Mouse (Mus musculus) testis, adult 2 months (tissue): ENCODE results near the gene Usp21. TPM values are rescaled to one million over a fixed set of nuclear protein-coding genes. Genes with fewer than 3 reads are reported as not detected.
"Not testable (repeated sequence)": the region's sequence is repeated elsewhere in the genome, so short reads cannot be mapped to it uniquely, and the experiment has no call there.

Source experiments
- H3K27ac ChIP-seq: fragments of 200-500 bp; 2 replicates; pipeline ENCODE4 v1.5.1; 2012; ENCODE audit warnings: low read depth, low read length; ENCODE audit not compliant: control insufficient read depth, insufficient read depth
- H3K27me3 ChIP-seq: fragments of 200-500 bp; 2 replicates; pipeline ENCODE4 v1.6.1; 2012; ENCODE audit warnings: mild to moderate bottlenecking, low read length, moderate library complexity; ENCODE audit not compliant: control insufficient read depth, insufficient read depth
- H3K36me3 ChIP-seq: fragments of 200-500 bp; 2 replicates; pipeline ENCODE4 v1.6.1; 2012; ENCODE audit warnings: mild to moderate bottlenecking, low read length; ENCODE audit not compliant: control insufficient read depth, insufficient read depth
- H3K4me1 ChIP-seq: fragments of 200-500 bp; 2 replicates; pipeline ENCODE4 v1.6.1; 2012; ENCODE audit warnings: low read length; ENCODE audit not compliant: control insufficient read depth, insufficient read depth
- H3K4me3 ChIP-seq: fragments of 200-500 bp; 2 replicates; pipeline ENCODE4 v1.5.1; 2012; ENCODE audit warnings: low read depth, mild to moderate bottlenecking, low read length, moderate library complexity, mixed read lengths; ENCODE audit not compliant: control insufficient read depth
- CTCF ChIP-seq: fragments of 200-500 bp; IDR thresholded peaks from 2 replicates; pipeline ENCODE4 v1.5.1; 2012; ENCODE audit warnings: low read depth, mild to moderate bottlenecking, inconsistent platforms, low read length, moderate library complexity; ENCODE audit not compliant: control insufficient read depth, insufficient read depth, insufficient replicate concordance
- POLR2A ChIP-seq: fragments of 200-500 bp; IDR thresholded peaks from 2 replicates; pipeline ENCODE4 v1.6.1; 2012; ENCODE audit warnings: low read depth, mild to moderate bottlenecking, inconsistent platforms, low read length, moderate library complexity; ENCODE audit not compliant: control insufficient read depth
- polyA plus RNA-seq: library from polyadenylated mRNA; depleted of rRNA; stranded (reverse); fragments of >200 nt; gene quantifications from 2 replicates; pipeline ENCODE4 v1.2.3, GENCODE M21; 2012

Gene Usp21
- polyA plus RNA-seq, 1 experiment, result 38.7 TPM

GRCm38 (mm10) chr1:171246709-171247452 lies 40.9 kb downstream of the Usp21 start:
- TF ChIP-seq POLR2A, result peak; percentile 84
- TF ChIP-seq CTCF, result peak; percentile 74; the same call in 1 of the 2 replicates
- Histone ChIP-seq H3K27me3 (no peaks in the 10 kb centered on the region), H3K27ac (peak overlapping the region; percentile 88), H3K4me3 (peak overlapping the region; percentile 95), H3K4me1 (peaks cover 16% of the 10 kb centered on the region), H3K36me3 (no peaks in the 10 kb centered on the region)

- no peaks in the 10 kb centered on the region for H3K36me3 ChIP-seq
- H3K27me3 ChIP-seq, result no peaks in the 10 kb centered on the region
- peaks cover 6% of the 10 kb centered on the region for H3K4me1 ChIP-seq
- H3K27ac ChIP-seq, result no peak overlapping the region
- no peak for TF ChIP-seq CTCF
- no peak for TF ChIP-seq POLR2A
- no peak overlapping the region for H3K4me3 ChIP-seq
These were observed 42.4 kb downstream of the Usp21 start for GRCm38 (mm10) chr1:171245353-171245752.

GRCm38 (mm10) chr1:171241952-171242351 lies 45.8 kb downstream of the Usp21 start:
- H3K27ac ChIP-seq, H3K27me3 ChIP-seq, H3K4me3 ChIP-seq, H3K36me3 ChIP-seq, H3K4me1 ChIP-seq: not testable (repeated sequence)

- Histone ChIP-seq H3K4me1 (no peaks in the 10 kb centered on the region; the same call in 1 of the 2 replicates), H3K27ac (peak overlapping the region; percentile 21; the same call in 1 of the 2 replicates), H3K36me3 (peaks cover 6% of the 10 kb centered on the region), H3K4me3 (no peak overlapping the region), H3K27me3 (no peaks in the 10 kb centered on the region)
- TF ChIP-seq CTCF, result no peak
- no peak for TF ChIP-seq POLR2A
These were observed 46.9 kb downstream of the Usp21 start for GRCm38 (mm10) chr1:171240911-171241310.

GRCm38 (mm10) chr1:171239992-171240744 lies 47.6 kb downstream of the Usp21 start:
- Histone ChIP-seq H3K27ac (peak overlapping the region; percentile 21; the same call in 1 of the 2 replicates), H3K4me1 (no peaks in the 10 kb centered on the region; the same call in 1 of the 2 replicates), H3K4me3 (no peak overlapping the region), H3K36me3 (peaks cover 7% of the 10 kb centered on the region), H3K27me3 (no peaks in the 10 kb centered on the region)
- TF ChIP-seq POLR2A (no peak), CTCF (no peak)

GRCm38 (mm10) chr1:171238463-171238862 lies 49.3 kb downstream of the Usp21 start:
- H3K4me1 ChIP-seq, result peaks cover 2% of the 10 kb centered on the region; the same call in 1 of the 2 replicates
- no peak overlapping the region for H3K27ac ChIP-seq
- TF ChIP-seq CTCF (peak; percentile 67; the same call in 1 of the 2 replicates), POLR2A (no peak)
- H3K4me3 ChIP-seq, result no peak overlapping the region
- H3K36me3 ChIP-seq, result peaks cover 7% of the 10 kb centered on the region
- H3K27me3 ChIP-seq, result no peaks in the 10 kb centered on the region

- H3K27ac ChIP-seq, result no peak overlapping the region
- H3K4me3 ChIP-seq, result no peak overlapping the region
- no peaks in the 10 kb centered on the region for H3K27me3 ChIP-seq
- peaks cover 7% of the 10 kb centered on the region for H3K36me3 ChIP-seq
- peaks cover 2% of the 10 kb centered on the region; the same call in 1 of the 2 replicates for H3K4me1 ChIP-seq
- no peak for TF ChIP-seq CTCF
- TF ChIP-seq POLR2A, result no peak
These were observed 50.4 kb downstream of the Usp21 start for GRCm38 (mm10) chr1:171237438-171237837.
